Mouse (Mus musculus) liver, adult 2 months (tissue): ENCODE measurements around the gene Slc25a43. TPM values are rescaled to one million over a fixed set of nuclear protein-coding genes. Genes with fewer than 3 reads are reported as not detected.

Source experiments
- DNase-seq: peaks from one replicate; pipeline ENCODE4 v3.0.0-alpha.2; 2011; ENCODE audit warnings: low read depth, low spot score; ENCODE audit errors: extremely low read depth
- H3K27ac ChIP-seq: fragments of 200-500 bp; replicated peaks from 2 replicates; pipeline ENCODE4 v1.5.1; 2012; ENCODE audit warnings: low read depth, mild to moderate bottlenecking, control low read depth, inconsistent platforms, low read length; ENCODE audit not compliant: insufficient read depth
- H3K27me3 ChIP-seq: fragments of 200-500 bp; 2 replicates; pipeline ENCODE4 v1.6.1; 2012; ENCODE audit warnings: mild to moderate bottlenecking, moderate library complexity, low read length, inconsistent platforms; ENCODE audit not compliant: control insufficient read depth, insufficient read depth
- H3K36me3 ChIP-seq: fragments of 200-500 bp; 2 replicates; pipeline ENCODE4 v1.6.1; 2012; ENCODE audit warnings: low read length, inconsistent platforms; ENCODE audit not compliant: control insufficient read depth, insufficient read depth
- H3K4me1 ChIP-seq: fragments of 200-500 bp; 2 replicates; pipeline ENCODE4 v1.6.1; 2011; ENCODE audit warnings: low read length; ENCODE audit not compliant: control insufficient read depth, insufficient read depth
- H3K4me3 ChIP-seq: fragments of 200-500 bp; 2 replicates; pipeline ENCODE4 v1.5.1; 2011; ENCODE audit warnings: low read depth, mild to moderate bottlenecking, control low read depth, low read length, moderate library complexity; ENCODE audit not compliant: insufficient read depth
- H3K79me2 ChIP-seq: fragments of 200-500 bp; 2 replicates; pipeline ENCODE4 v1.6.1; 2012; ENCODE audit warnings: inconsistent platforms, mild to moderate bottlenecking, low read length, moderate library complexity; ENCODE audit not compliant: control insufficient read depth, insufficient read depth
- H3K9ac ChIP-seq: fragments of 200-500 bp; 2 replicates; pipeline ENCODE4 v1.6.1; 2012; ENCODE audit warnings: low read depth, mild to moderate bottlenecking, control low read depth, inconsistent platforms, low read length
- CTCF ChIP-seq: fragments of 200-500 bp; IDR thresholded peaks from 2 replicates; pipeline ENCODE4 v1.5.1; 2011; ENCODE audit warnings: low read depth, low read length, control low read depth
- POLR2A ChIP-seq: fragments of 200-500 bp; IDR thresholded peaks from 2 replicates; pipeline ENCODE4 v1.6.1; 2011; ENCODE audit warnings: low read length, control low read depth; ENCODE audit not compliant: insufficient read depth; ENCODE audit errors: extremely low read depth
- WGBS: fragments of 180-500 bp; shearing (Covaris S2); methylation state at CpG from one replicate; pipeline ENCODE4 v1.1.7; 2018; 5-methylcytosine and 5-hydroxymethylcytosine counted together
- polyA plus RNA-seq: library from polyadenylated mRNA; depleted of rRNA; stranded (reverse); fragments of >200 nt; gene quantifications from 2 replicates; pipeline ENCODE4 v1.2.3, GENCODE M21; 2012
- total RNA-seq: library from RNA; depleted of rRNA; stranded (reverse); fragments of >200 nt; gene quantifications from 2 replicates; pipeline ENCODE4 v1.2.3, GENCODE M21; 2014

Gene Slc25a43
- total and polyA plus RNA-seq, 2 experiments = 0.09 to 0.18 TPM

GRCm38 (mm10) chrX:36746789-36747188, 3.3 kb downstream of the Slc25a43 start:
- H3K79me2 ChIP-seq = no peaks in the 10 kb centered on the region
- H3K4me1 ChIP-seq = no peaks in the 10 kb centered on the region
- H3K27me3 ChIP-seq = no peaks in the 10 kb centered on the region
- TF ChIP-seq CTCF (no peak), POLR2A (no peak)
- no peak for DNase-seq
- WGBS = 96% methylated on average over 8 of the region's 8 CpGs
- H3K4me3 ChIP-seq = no peak overlapping the region
- H3K27ac ChIP-seq = no peak overlapping the region
- H3K36me3 ChIP-seq = no peaks in the 10 kb centered on the region
- no peak overlapping the region for H3K9ac ChIP-seq

DNA sequence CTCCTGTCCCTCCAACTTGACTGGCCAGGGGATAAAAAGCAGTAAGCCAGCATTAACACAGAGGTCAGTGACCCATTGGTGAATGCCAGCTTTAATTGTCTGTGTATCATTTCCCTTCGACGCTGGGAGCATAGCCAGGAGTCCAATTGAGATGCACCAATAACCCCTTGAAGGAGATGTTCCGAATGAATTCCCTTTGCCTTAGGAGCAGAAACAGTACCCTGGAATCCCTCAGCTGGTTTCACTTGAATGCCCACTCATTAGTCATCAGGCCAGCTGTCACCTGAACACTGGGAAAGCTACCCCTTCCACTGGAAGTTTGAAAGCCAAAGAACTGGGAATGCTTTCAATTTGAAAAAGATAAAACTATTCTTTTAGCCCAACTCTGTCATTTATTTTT, 5.1 kb downstream of the Slc25a43 start:
- Histone ChIP-seq H3K9ac (no peak overlapping the region), H3K4me3 (no peak overlapping the region), H3K36me3 (no peaks in the 10 kb centered on the region), H3K4me1 (no peaks in the 10 kb centered on the region), H3K79me2 (no peaks in the 10 kb centered on the region), H3K27me3 (no peaks in the 10 kb centered on the region), H3K27ac (no peak overlapping the region)
- TF ChIP-seq CTCF (no peak), POLR2A (no peak)
- no peak for DNase-seq
- WGBS = 21% methylated on average over 3 of the region's 3 CpGs

GRCm38 (mm10) chrX:36749281-36749785, 5.9 kb downstream of the Slc25a43 start:
- Histone ChIP-seq H3K27ac (no peak overlapping the region), H3K36me3 (no peaks in the 10 kb centered on the region), H3K27me3 (no peaks in the 10 kb centered on the region), H3K4me3 (no peak overlapping the region), H3K9ac (no peak overlapping the region), H3K4me1 (no peaks in the 10 kb centered on the region), H3K79me2 (no peaks in the 10 kb centered on the region)
- 68% methylated on average over 6 of the region's 6 CpGs for WGBS
- no peak for DNase-seq
- no peak for TF ChIP-seq POLR2A
- no peak for TF ChIP-seq CTCF

DNA sequence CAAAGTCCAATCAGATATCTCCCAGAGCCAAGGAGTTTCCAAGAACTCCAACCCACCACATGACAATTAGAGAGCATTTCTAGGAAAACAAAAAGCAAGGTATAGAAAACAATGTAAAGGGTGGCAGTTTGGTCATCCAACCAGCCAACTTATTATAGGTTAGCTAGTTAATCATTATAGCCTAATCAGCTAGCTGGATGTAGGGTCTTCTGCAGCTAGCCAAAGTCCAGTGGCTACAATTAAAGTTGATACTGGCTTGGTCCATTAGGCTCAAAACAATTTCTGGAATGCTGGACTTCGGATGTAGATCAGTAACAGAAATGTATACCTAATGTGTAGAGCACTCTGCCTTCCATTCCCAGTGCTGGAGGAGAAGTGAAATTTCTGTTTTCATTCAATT, 7.1 kb downstream of the Slc25a43 start:
- no peaks in the 10 kb centered on the region for H3K79me2 ChIP-seq
- no peaks in the 10 kb centered on the region for H3K36me3 ChIP-seq
- DNase-seq = no peak
- H3K4me3 ChIP-seq = no peak overlapping the region
- no peak overlapping the region for H3K9ac ChIP-seq
- WGBS = 48% methylated on average over 1 of the region's 1 CpGs
- no peaks in the 10 kb centered on the region for H3K4me1 ChIP-seq
- TF ChIP-seq CTCF = no peak
- no peak for TF ChIP-seq POLR2A
- H3K27me3 ChIP-seq = no peaks in the 10 kb centered on the region
- H3K27ac ChIP-seq = no peak overlapping the region

DNA sequence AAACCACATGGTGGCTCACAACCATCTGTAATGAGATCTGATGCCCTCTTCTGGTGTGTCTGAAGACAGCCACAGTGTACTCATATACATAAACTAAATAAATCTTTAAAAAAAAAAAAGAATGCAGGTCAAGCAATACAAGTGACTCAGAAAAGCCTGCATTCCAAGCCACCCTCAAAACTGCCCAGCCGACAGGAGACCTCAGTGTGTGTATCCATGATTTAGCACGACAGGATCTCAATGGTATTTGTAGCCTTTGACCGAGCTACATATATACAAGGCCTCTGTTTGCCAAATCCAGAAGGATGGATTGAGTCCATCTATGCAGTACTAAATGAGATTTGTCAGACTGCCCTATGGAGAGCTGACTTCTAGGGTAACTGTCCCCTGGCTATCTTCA, 9.1 kb downstream of the Slc25a43 start:
- no peak for DNase-seq
- Histone ChIP-seq H3K4me1 (no peaks in the 10 kb centered on the region), H3K27me3 (no peaks in the 10 kb centered on the region), H3K4me3 (no peak overlapping the region), H3K27ac (no peak overlapping the region), H3K79me2 (no peaks in the 10 kb centered on the region), H3K9ac (no peak overlapping the region), H3K36me3 (no peaks in the 10 kb centered on the region)
- WGBS = 99% methylated on average over 3 of the region's 3 CpGs
- TF ChIP-seq CTCF (no peak), POLR2A (no peak)

DNA sequence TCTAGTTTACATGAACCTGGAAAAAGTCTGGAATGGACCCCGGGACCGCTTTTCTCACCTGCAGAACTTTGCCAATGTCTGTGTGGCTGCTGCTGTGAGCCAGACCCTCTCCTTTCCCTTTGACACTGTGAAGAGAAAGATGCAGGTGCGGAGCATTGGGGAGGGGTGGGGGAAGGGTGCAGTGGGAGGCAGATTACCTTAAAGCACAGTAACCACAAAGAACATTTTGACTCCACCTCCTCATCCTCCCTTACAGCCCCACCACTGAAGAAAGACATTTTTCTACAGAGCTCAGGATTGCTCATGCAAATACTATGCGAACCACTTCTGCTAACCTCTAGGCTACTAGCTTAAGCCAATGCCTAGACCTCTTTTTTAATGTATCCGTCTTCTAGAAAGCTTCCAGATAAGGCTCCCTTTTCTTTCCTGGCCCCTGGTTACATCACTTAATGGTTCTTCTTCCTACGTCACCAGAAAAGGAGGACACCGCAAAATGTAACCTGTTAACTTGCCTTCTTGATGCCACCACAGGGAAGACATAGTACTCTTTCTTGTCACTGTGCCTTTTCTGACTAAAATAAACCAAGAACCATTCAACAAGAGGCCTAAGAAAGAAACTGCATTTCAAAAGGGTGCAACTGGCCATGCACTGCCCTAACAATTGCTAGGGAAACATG, 14.5 kb downstream of the Slc25a43 start:
- no peak overlapping the region for H3K4me3 ChIP-seq
- TF ChIP-seq POLR2A = no peak
- no peak for TF ChIP-seq CTCF
- no peaks in the 10 kb centered on the region for H3K79me2 ChIP-seq
- no peak overlapping the region for H3K9ac ChIP-seq
- H3K27me3 ChIP-seq = no peaks in the 10 kb centered on the region
- H3K36me3 ChIP-seq = no peaks in the 10 kb centered on the region
- H3K4me1 ChIP-seq = no peaks in the 10 kb centered on the region; the same call in 1 of the 2 replicates
- DNase-seq = no peak
- H3K27ac ChIP-seq = no peak overlapping the region
- 89% methylated on average over 7 of the region's 7 CpGs for WGBS
